Mouse (Mus musculus) activated CD4-positive, CD25-positive, alpha-beta regulatory T cell, adult 4 months (primary cell): ENCODE measurements around the gene Rbm3. TPM values are rescaled to one million over a fixed set of nuclear protein-coding genes. Genes with fewer than 3 reads are reported as not detected.
A peak's percentile ranks its signal among the peaks of the same experiment; 100 is the strongest.

Experiments used
- ATAC-seq: one replicate; pipeline ENCODE4 v1.8.0; 2017
- polyA plus RNA-seq, 2 experiments: library from polyadenylated mRNA; unstranded; fragments of 100-300 nt; shearing (Covaris generic); gene quantifications; one replicate each; pipeline ENCODE4 v1.2.1; 2017

Gene Rbm3
- 100 to 1,000 TPM; 711 to 929 TPM for polyA plus RNA-seq

GRCm38 (mm10) chrX:8145153-8145991, at the start of gene Rbm3:
Rbm3 (minus strand) TSS chrX:8145880.
- ATAC-seq: peak; percentile 82

- no peak for ATAC-seq
These were observed 47.7 kb upstream of the Rbm3 start, which contains the start of gene Ebp for GRCm38 (mm10) chrX:8193419-8193723. Ebp (minus strand) TSS chrX:8193512.

GRCm38 (mm10) chrX:8192640-8193418, 47.1 kb upstream of the Rbm3 start:
- peak; percentile 99 for ATAC-seq

DNA sequence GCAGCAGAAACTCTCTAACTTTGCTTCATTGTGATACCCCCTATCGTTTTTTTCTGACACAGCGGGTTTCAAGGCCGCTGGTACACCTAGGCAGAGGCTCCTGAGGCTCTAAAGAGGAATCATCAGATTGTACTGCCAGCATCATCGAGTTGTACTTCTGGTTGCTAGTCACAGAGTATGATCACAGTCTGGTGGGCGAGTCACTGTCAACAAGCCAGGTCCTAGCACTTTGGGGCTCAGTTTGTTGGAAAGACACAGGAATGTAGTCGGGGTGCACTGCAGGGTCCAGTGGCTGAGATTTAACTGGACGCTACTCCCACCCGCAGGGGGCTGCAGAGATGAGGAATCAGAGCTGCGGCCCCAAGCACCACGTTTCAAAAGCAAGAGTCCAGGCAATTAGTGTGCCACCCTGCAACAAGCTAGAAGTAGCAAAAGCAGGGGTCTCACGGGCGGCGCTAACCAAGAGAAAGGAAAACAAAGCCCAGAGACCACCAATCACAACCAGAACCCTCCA, 46.5 kb upstream of the Rbm3 start:
- ATAC-seq: no peak

GRCm38 (mm10) chrX:8182871-8183540, 37.3 kb upstream of the Rbm3 start:
- ATAC-seq: no peak

GRCm38 (mm10) chrX:8179646-8180045, 34.0 kb upstream of the Rbm3 start:
- no peak for ATAC-seq

DNA sequence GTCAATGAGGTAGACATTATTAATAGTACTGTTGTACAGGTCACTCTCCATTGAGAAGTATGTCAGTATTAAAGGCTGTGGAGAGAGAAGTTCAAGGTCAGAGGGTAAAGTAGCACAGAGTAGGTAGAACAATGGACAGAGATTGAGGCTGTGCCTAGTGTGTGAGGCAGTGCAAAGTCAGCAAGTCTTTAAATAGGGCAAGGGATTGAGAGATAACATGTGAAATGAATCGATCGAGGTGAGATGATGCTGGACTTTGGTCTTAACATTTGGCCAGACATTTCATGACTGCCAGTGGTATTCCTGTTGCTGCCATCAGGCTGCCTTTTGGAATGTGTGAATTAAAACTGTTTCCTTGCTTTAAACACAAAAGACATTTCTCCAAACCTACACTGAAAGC, 33.2 kb upstream of the Rbm3 start:
- ATAC-seq: no peak

GRCm38 (mm10) chrX:8175504-8176385, 30.1 kb upstream of the Rbm3 start, which contains the start of gene Tbc1d25:
Tbc1d25 (minus strand) TSS chrX:8176181.
- ATAC-seq: peak; percentile 72

DNA sequence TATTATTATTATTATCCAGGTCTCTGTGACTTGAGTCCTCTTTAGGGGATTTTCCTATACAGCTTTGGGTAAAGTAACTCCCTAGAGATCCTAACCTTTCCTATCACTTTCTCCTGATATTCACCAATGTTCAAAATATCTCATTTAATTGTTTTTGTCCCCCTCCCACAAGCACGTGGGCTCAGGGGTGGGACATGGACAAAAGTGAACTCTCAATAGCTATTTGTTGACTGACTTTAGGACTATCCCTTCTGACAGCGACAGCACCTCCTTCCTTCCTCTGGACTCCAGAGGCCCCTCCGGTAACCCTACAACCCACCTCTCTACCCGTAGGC, 29.5 kb upstream of the Rbm3 start:
- no peak for ATAC-seq

GRCm38 (mm10) chrX:8167716-8168647, 22.3 kb upstream of the Rbm3 start:
- no peak for ATAC-seq

DNA sequence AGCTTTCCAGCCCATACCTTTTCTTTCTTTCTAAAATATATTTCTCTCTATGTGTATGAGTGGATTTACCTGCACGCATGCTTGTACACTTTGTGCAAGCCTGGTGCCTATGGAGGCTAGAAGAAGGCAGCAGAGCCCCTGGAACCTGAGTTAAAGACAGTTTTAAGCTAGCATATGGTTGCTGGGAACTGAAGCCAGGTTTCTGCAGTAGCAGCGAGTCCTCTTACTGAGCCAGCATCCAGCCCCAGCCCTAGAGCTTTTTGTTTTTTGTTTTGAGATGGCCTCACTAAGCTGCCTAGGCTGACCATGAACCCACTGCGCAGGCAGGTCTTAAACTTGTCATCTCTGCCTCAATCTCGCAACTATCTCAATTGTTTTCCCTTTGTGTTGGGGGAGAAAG, 18.8 kb upstream of the Rbm3 start:
- ATAC-seq: no peak

- ATAC-seq: no peak
These were observed 17.4 kb upstream of the Rbm3 start for GRCm38 (mm10) chrX:8163076-8163475.

- no peak for ATAC-seq
These were observed 1.9 kb downstream of the Rbm3 start for GRCm38 (mm10) chrX:8143750-8144149.

DNA sequence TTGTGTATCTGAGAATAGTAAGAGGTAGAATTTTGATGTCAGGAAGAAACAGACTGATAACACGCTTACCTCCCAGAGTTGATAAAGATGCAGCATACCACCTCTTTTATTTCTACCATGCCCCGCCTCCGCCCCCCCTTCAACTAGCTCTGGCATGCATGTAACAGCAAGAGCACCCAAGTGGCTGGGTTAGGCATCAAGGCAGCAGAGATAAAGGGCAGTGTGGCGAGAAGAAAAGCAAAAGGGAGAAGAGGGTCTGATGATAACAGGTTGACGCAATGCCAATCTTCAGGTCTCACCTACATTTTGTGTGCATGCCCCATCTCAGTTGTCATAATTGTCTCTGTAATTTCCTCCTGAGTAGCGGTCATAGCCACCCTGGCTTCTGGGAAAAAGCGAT, 2.7 kb downstream of the Rbm3 start:
- no peak for ATAC-seq

DNA sequence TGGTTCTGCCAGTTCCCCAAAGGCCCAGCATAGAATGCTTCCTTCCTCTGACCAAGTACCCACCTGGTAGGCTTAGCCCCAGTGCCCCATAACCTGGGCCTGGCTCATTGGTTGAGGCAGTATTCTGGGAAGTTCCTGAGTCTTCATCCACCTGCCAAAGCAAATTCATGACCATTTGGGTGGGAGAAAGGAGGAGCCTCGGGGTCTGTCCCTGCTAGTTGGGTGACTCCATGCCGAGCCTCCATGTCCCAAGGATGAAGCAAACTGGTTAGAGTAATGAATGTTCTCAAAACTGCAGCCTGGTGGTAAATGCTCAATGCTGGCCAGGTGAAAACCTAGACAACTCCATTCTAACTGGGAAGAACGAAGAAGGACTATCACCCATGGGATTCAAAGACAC, 4.6 kb downstream of the Rbm3 start:
- no peak for ATAC-seq

- no peak for ATAC-seq
These were observed 5.2 kb downstream of the Rbm3 start for GRCm38 (mm10) chrX:8140446-8140845.

DNA sequence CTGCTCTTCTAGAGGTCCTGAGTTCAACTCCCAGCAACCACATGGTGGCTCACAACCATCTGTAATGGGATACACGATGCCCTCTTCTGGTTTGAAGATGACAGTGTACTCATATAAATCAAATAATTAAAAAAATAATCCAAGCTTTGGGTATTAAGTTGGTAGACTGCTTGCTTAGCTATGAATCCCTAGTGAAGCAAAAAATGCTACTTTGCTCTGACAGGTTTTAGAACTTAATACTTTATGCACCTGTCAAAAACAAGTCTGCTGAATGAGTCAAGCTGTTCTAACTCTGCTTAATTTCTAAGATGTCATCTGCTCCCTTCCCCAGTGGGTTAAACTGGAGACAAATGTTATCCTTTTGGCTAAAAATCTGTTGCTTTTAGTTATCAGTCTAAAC, 6.2 kb downstream of the Rbm3 start:
- no peak for ATAC-seq

GRCm38 (mm10) chrX:8135886-8136285, 9.8 kb downstream of the Rbm3 start:
- ATAC-seq: no peak

DNA sequence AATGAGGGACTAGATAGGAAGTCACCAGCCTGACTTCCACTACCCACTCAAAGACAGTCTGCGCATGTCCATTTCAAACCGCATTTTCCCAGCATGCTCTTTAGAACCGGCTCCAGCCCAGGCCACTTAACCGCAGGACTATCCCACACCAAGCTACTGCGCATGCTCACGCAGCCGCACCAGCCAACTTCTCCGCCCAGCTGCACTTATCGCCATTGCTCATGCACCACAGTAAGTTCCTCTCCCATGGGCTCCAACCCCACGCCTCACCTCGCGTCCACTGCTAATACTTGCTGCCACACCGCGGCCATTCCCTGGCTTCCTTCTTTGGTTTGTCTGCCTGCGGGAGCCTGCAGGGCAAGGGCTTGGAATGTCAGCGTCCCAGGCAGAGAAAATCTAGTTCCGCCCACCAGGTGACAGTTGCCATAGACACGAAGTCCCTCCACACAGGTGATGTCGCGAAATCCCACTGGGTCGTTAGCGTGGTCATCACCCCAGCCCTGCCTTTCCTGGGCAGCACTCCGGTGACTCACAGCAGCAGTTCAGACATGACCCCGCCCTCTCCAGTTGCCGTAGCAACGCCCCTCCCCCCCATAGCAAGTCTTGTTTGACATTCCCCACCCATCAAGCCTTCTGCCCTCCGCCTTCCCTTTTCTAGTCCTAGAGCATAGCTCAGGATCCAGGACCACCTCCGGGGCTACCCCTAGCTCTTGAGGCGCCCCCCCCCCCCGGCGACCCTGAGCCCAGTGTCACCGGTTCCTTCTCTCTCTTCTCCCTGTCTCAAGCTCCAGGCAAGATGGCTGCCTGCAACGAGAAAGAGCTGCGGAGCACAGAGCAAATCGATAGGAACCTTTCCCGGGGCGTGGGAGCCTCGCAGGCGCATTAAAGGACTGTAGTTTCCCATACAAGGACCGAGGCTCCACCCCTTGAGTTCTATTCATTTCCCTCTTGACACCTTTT, 13.4 kb downstream of the Rbm3 start, which contains the start of gene Wdr13:
Gene Wdr13 (minus strand): TSS at position 876 of the 960 bp plus-strand sequence.
- peak; percentile 81 for ATAC-seq

GRCm38 (mm10) chrX:8131393-8131792, 14.3 kb downstream of the Rbm3 start:
- ATAC-seq: no peak
